Mouse (Mus musculus) midbrain, embryonic 13.5 days (tissue): ENCODE measurements around the gene Gm21887. TPM values are rescaled to one million over a fixed set of nuclear protein-coding genes. Genes with fewer than 3 reads are reported as not detected.
A peak's percentile ranks its signal among the peaks of the same experiment; 100 is the strongest.
"Not testable (repeated sequence)": the region's sequence is repeated elsewhere in the genome, so short reads cannot be mapped to it uniquely, and the experiment has no call there.

Experiments
- ATAC-seq: fragments of 200-750 bp; cut with Nextera tagmentation; 2 replicates; pipeline ENCODE4 v1.8.0; 2017; ENCODE audit warnings: mild to moderate bottlenecking, moderate TSS enrichment, moderate library complexity
- H3K27ac ChIP-seq: fragments of 300-500 bp; sonication (generic); 2 replicates; pipeline ENCODE4 v1.5.1; 2015; ENCODE audit warnings: inconsistent platforms, mild to moderate bottlenecking, moderate library complexity
- H3K27me3 ChIP-seq: fragments of 300-500 bp; sonication (generic); 2 replicates; pipeline ENCODE4 v1.6.1; 2015; ENCODE audit warnings: mild to moderate bottlenecking, inconsistent platforms
- H3K36me3 ChIP-seq: fragments of 300-500 bp; sonication (generic); 2 replicates; pipeline ENCODE4 v1.6.1; 2015; ENCODE audit warnings: mild to moderate bottlenecking, inconsistent platforms
- H3K4me1 ChIP-seq: fragments of 300-500 bp; sonication (generic); replicated peaks from 2 replicates; pipeline ENCODE4 v1.6.1; 2015; ENCODE audit warnings: inconsistent platforms
- H3K4me2 ChIP-seq: fragments of 300-500 bp; sonication (generic); replicated peaks from 2 replicates; pipeline ENCODE4 v1.6.1; 2015; ENCODE audit warnings: moderate library complexity, mild to moderate bottlenecking, inconsistent platforms
- H3K4me3 ChIP-seq: fragments of 300-500 bp; sonication (generic); replicated peaks from 2 replicates; pipeline ENCODE4 v1.5.1; 2015; ENCODE audit warnings: mild to moderate bottlenecking, inconsistent platforms
- H3K9ac ChIP-seq: fragments of 300-500 bp; sonication (generic); replicated peaks from 2 replicates; pipeline ENCODE4 v1.6.1; 2015; ENCODE audit warnings: mild to moderate bottlenecking, inconsistent platforms
- H3K9me3 ChIP-seq: fragments of 300-500 bp; sonication (generic); 2 replicates; pipeline ENCODE4 v1.6.1; 2016; ENCODE audit warnings: mild to moderate bottlenecking, inconsistent platforms
- WGBS: fragments of 180-500 bp; shearing (Covaris S2); methylation state at CpG from one replicate; pipeline ENCODE4 v1.1.7; 2015; 5-methylcytosine and 5-hydroxymethylcytosine counted together
- polyA plus RNA-seq: library from polyadenylated mRNA; unstranded; fragments of >200 nt; fragmentation: Nextera tagmentation; extraction: Ambion mirVana; gene quantifications from 2 replicates; pipeline ENCODE4 v1.2.1, GENCODE M21; 2015

The Gm21887 gene
- polyA plus RNA-seq, 1 experiment from 2014 or later, result 183 TPM

DNA sequence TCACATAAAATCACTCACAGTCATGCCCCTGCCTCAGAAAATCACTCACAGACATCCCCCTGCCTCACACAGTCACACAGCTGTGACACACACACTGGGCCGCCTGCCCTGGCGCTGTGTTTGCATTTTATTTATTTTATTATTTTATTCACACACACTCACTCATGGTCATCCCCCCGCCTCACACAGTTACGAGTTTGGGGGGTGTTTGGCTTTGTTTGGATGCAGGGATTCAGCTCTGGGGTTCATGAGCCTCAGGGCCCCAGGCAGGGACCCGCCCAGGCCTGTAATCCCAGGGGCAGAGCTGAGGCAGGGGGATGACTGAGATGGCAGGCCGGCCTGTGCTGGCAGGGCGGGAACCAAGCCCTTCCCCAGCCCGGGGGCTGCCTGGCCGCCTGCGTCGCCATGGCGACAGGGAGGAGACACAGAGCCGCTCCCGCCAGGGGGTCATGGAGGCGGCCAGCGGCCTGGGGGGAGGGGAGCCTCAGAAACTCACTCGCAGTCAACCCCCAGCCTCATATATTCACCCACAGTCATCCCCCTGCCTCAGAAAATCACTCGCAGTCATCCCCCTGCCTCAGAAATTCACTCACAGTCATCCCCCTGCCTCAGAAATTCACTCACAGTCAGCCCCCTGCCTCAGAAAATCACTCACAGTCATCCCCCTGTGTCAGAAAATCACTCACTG, 6.8 kb upstream of the Gm21887 start:
- H3K4me3 ChIP-seq, H3K4me1 ChIP-seq, H3K27ac ChIP-seq, H3K4me2 ChIP-seq, H3K27me3 ChIP-seq, H3K36me3 ChIP-seq, H3K9ac ChIP-seq: not testable (repeated sequence)
- 0 out of 2 replicates have a peak, but pooled peaks have one; percentile 46 for ATAC-seq
- peaks cover 25% of the 10 kb centered on the region; the same call in 1 of the 2 replicates for H3K9me3 ChIP-seq
- WGBS, result 35% methylated on average over 11 of the region's 18 CpGs

DNA sequence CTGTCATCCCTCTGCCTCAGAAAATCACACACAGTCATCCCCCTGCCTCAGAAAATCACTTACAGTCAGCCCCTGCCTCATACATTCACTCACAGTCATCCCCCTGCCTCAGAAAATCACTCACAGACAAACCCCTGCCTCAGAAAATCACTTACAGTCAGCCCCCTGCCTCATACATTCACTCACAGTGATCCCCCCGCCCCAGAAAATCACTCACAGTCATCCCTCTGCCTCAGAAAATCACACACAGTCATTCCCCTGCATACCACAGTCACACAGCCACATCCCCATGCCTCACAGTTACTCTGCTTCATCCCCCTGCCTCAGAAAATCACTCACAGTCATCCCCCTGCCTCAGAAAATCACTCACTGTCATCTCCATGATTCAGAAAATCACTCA, 5.9 kb upstream of the Gm21887 start:
- not testable (repeated sequence) for H3K36me3 ChIP-seq, H3K4me2 ChIP-seq, ATAC-seq, H3K27ac ChIP-seq, H3K27me3 ChIP-seq, H3K9ac ChIP-seq, H3K4me1 ChIP-seq, H3K4me3 ChIP-seq
- 16% methylated on average over 1 of the region's 1 CpGs for WGBS
- peaks cover 33% of the 10 kb centered on the region; the same call in 1 of the 2 replicates for H3K9me3 ChIP-seq

DNA sequence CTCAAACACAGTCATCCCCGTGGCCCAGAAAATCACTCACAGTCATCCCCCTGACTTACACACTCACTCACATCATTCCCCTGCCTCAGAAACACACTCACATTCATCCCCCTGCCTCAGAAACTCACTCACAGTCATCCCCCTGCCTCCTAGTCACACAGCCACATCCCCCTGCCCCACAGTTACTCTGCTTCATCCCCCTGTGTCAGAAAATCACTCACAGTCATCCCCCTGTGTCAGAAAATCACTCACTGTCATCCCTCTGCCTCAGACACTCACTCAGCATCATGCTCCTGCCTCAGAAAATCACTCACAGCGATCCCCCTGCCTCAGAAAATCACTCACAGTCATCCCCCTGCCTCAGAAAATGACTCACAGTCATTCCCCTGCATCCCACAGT, 5.2 kb upstream of the Gm21887 start:
- peaks cover 38% of the 10 kb centered on the region for H3K9me3 ChIP-seq

DNA sequence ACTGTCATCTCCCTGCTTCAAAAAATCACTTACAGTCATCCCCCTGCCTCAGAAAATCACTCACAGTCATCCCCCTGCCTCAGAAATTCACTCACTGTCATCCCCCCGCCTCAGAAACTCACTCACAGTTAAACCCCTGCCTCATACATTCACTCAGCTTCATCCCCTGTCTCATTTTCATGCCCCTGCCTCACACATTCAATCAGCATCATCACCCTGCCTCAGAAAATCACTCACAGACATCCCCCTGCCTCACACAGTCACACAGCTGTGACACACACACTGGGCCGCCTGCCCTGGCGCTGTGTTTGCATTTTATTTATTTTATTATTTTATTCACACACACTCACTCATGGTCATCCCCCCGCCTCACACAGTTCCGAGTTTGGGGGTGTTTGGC, 4.7 kb upstream of the Gm21887 start:
- not testable (repeated sequence) for H3K4me3 ChIP-seq, H3K4me2 ChIP-seq, H3K4me1 ChIP-seq, H3K36me3 ChIP-seq, H3K9ac ChIP-seq, ATAC-seq, H3K27me3 ChIP-seq, H3K27ac ChIP-seq
- WGBS, result 23% methylated on average over 5 of the region's 5 CpGs
- peaks cover 43% of the 10 kb centered on the region for H3K9me3 ChIP-seq

More for the DNA sequence above, 5.2 kb upstream of the Gm21887 start:
- H3K4me3 ChIP-seq, H3K9ac ChIP-seq, H3K4me2 ChIP-seq, H3K4me1 ChIP-seq, ATAC-seq, H3K27me3 ChIP-seq, H3K36me3 ChIP-seq: not testable (repeated sequence)
- WGBS, result 42% methylated on average over 2 of the region's 2 CpGs
- peak overlapping the region; percentile 0; the same call in 1 of the 2 replicates for H3K27ac ChIP-seq

DNA sequence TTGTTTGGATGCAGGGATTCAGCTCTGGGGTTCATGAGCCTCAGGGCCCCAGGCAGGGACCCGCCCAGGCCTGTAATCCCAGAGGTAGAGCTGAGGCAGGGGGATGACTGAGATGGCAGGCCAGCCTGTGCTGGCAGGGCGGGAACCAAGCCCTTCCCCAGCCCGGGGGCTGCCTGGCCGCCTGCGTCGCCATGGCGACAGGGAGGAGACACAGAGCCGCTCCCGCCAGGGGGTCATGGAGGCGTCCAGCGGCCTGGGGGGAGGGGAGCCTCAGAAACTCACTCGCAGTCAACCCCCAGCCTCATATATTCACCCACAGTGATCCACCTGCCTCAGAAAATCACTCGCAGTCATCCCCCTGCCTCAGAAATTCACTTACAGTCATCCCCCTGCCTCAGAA, 4.3 kb upstream of the Gm21887 start:
- H3K4me2 ChIP-seq, H3K9ac ChIP-seq, H3K4me3 ChIP-seq, H3K4me1 ChIP-seq, H3K27me3 ChIP-seq, H3K36me3 ChIP-seq, ATAC-seq, H3K27ac ChIP-seq: not testable (repeated sequence)
- peaks cover 46% of the 10 kb centered on the region for H3K9me3 ChIP-seq
- WGBS, result 18% methylated on average over 13 of the region's 13 CpGs

DNA sequence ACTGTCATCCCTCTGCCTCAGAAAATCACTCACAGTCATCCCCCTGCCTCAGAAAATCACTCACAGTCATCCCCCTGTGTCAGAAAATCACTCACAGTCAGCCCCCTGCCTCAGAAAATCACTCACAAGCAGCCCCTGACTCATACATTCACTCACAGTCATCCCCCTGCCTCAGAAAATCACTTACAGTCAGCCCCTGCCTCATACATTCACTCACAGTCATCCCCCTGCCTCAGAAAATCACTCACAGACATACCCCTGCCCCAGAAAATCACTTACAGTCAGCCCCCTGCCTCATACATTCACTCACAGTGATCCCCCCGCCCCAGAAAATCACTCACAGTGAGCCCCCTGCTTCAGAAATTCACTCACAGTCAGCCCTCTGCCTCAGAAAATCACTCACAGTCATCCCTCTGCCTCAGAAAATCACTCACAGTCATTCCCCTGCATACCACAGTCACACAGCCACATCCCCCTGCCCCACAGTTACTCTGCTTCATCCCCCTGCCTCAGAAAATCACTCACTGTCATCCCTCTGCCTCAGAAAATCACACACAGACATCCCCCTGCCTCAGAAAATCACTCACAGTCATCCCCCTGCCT, 3.7 kb upstream of the Gm21887 start:
- peaks cover 13% of the 10 kb centered on the region for H3K36me3 ChIP-seq
- not testable (repeated sequence) for H3K27me3 ChIP-seq, H3K9ac ChIP-seq, H3K27ac ChIP-seq, H3K4me2 ChIP-seq, H3K4me1 ChIP-seq, H3K4me3 ChIP-seq, ATAC-seq
- peaks cover 47% of the 10 kb centered on the region for H3K9me3 ChIP-seq
- 30% methylated on average over 1 of the region's 1 CpGs for WGBS

DNA sequence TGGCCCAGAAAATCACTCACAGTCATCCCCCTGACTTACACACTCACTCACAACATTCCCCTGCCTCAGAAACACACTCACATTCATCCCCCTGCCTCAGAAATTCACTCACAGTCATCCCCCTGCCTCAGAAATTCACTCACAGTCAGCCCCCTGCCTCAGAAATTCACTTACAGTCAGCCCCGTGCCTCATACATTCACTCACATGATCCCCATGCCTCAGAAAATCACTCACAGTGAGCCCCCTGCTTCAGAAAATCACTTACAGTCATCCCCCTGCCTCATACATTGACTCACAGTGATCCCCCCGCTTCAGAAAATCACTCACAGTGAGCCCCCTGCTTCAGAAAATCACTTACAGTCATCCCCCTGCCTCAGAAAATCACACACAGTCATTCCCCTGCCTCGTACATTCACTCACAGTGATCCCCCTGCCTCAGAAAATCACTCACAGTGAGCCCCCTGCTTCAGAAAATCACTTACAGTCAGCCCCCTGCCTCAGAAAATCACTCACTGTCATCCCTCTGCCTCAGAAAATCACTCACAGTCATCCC, 2.7 kb upstream of the Gm21887 start:
- H3K27ac ChIP-seq, ATAC-seq, H3K9ac ChIP-seq, H3K27me3 ChIP-seq, H3K4me2 ChIP-seq, H3K4me1 ChIP-seq, H3K4me3 ChIP-seq: not testable (repeated sequence)
- 53% methylated on average over 3 of the region's 3 CpGs for WGBS
- Histone ChIP-seq H3K36me3 (peaks cover 19% of the 10 kb centered on the region), H3K9me3 (peaks cover 50% of the 10 kb centered on the region)

DNA sequence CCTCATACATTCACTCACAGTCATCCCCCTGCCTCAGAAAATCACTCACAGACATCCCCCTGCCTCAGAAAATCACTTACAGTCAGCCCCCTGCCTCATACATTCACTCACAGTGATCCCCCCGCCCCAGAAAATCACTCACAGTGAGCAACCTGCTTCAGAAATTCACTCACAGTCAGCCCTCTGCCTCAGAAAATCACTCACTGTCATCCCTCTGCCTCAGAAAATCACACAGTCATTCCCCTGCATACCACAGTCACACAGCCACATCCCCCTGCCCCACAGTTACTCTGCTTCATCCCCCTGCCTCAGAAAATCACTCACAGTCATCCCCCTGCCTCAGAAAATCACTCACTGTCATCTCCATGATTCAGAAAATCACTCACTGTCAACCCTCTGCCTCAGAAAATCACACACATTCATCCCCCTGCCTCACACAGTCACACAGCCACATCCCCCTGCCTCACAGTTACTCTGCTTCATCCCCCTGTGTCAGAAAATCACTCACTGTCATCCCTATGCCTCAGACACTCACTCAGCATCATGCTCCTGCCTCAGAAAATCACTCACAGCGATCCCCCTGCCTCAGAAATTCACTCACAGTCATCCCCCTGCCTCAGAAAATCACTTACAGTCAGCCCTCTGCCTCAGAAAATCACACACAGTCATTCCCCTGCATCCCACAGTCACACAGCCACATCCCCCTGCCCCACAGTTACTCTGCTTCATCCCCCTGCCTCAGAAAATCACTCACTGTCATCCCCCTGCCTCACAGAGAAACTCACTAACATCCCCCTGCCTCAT, 1.9 kb upstream of the Gm21887 start:
- WGBS, result 48% methylated on average over 2 of the region's 2 CpGs
- H3K4me2 ChIP-seq, H3K27me3 ChIP-seq, H3K9ac ChIP-seq, H3K4me1 ChIP-seq, H3K4me3 ChIP-seq, ATAC-seq: not testable (repeated sequence)
- peaks cover 19% of the 10 kb centered on the region for H3K36me3 ChIP-seq
- peak overlapping the region; percentile 3; the same call in 1 of the 2 replicates for H3K27ac ChIP-seq
- peaks cover 50% of the 10 kb centered on the region for H3K9me3 ChIP-seq

DNA sequence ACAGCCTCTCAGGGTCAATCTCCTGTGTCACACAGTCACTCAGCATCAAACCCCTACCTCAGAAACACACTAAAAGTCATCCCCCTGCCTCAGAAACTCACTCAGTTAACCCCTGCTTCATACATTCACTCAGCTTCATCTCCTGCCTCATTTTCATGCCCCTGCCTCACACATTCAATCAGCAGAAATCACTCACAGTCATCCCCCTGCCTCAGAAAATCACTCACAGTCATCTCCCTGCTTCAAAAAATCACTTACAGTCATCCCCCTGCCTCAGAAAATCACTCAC, 1.3 kb upstream of the Gm21887 start:
- not testable (repeated sequence) for ATAC-seq, H3K9ac ChIP-seq
- H3K27ac ChIP-seq, result peak overlapping the region; percentile 3; the same call in 1 of the 2 replicates

DNA sequence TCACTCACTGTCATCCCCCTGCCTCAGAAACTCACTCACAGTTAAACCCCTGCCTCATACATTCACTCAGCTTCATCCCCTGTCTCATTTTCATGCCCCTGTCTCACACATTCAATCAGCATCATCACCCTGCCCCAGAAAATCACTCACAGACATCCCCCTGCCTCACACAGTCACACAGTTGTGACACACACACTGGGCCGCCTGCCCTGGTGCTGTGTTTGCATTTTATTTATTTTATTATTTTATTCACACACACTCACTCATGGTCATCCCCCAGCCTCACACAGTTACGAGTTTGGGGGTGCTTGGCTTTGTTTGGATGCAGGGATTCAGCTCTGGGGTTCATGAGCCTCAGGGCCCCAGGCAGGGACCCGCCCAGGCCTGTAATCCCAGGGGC, 875 bp upstream of the Gm21887 start:
- Histone ChIP-seq H3K36me3 (peaks cover 19% of the 10 kb centered on the region), H3K4me2 (0 out of 2 replicates have a peak overlapping the region, but pooled peaks have one; percentile 1), H3K27ac (peak overlapping the region; percentile 14; the same call in 1 of the 2 replicates), H3K9me3 (peaks cover 50% of the 10 kb centered on the region)
- ATAC-seq, H3K4me1 ChIP-seq, H3K9ac ChIP-seq, H3K27me3 ChIP-seq, H3K4me3 ChIP-seq: not testable (repeated sequence)
- 35% methylated on average over 3 of the region's 3 CpGs for WGBS

More for the DNA sequence above, 1.3 kb upstream of the Gm21887 start:
- not testable (repeated sequence) for H3K4me2 ChIP-seq, H3K4me3 ChIP-seq, H3K4me1 ChIP-seq, H3K27me3 ChIP-seq
- peaks cover 19% of the 10 kb centered on the region for H3K36me3 ChIP-seq
- peaks cover 50% of the 10 kb centered on the region for H3K9me3 ChIP-seq

DNA sequence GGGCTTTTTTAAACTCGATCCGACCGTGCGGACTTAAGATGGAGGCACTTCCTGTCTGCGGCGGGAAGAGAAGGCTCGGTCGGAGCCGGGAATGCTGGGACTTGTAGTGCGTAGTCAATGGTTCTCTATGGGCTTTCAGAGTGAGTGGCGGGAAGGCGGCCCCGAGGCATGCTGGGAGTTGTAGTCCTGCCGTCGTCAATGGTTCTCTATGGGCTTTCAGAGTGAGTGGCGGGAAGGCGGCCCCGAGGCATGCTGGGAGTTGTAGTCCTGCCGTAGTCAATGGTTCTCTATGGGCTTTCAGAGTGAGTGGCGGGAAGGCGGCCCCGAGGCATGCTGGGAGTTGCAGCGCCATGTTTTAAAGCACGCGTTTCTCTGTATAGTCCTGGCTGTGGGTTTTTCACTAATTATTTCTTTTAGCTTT, 352 bp downstream of the Gm21887 start:
- whole genome bisulfite sequencing, result 58% methylated on average over 25 of the region's 25 CpGs
- H3K4me2 ChIP-seq, H3K27me3 ChIP-seq, H3K4me1 ChIP-seq: not testable (repeated sequence)
- peak overlapping the region; percentile 63 for H3K9ac ChIP-seq
- H3K4me3 ChIP-seq, result peak overlapping the region; percentile 46
- peaks cover 19% of the 10 kb centered on the region for H3K36me3 ChIP-seq
- peak; percentile 97 for ATAC-seq
- H3K9me3 ChIP-seq, result peaks cover 43% of the 10 kb centered on the region
- peak overlapping the region; percentile 70 for H3K27ac ChIP-seq
